Comparison of ENCODE assay signal across 24 mouse cellular contexts in genomic region chr13:37920727-37921126, GRCm38 (mm10).
A peak's percentile ranks its signal among the peaks of the same experiment; 100 is the strongest.
DNase-seq lines count a peak whose midpoint lies in the region; ATAC-seq and TF ChIP-seq lines count a peak whose summit lies in the region.
"Had no signal": no experiment of that assay in that cellular context is flagged by ENCODE, and none has a peak within 500 bp of the region (broad histone marks: within the 10 kb centered on the region; RNA-seq: fewer than 3 reads in every experiment).

No protein-coding gene starts in this region.

- WGBS in embryonic facial prominence, embryonic 13.5 days: 47% methylated on average over 2 of the region's 2 CpGs
- 62% methylated on average over 2 of the region's 2 CpGs for WGBS in embryonic facial prominence, embryonic 10.5 days
- 52% methylated on average over 2 of the region's 2 CpGs for WGBS in kidney, adult 2 months
- WGBS in lung, postnatal 0 days: 52% methylated on average over 2 of the region's 2 CpGs

- H3K4me1 ChIP-seq in embryonic facial prominence, embryonic 13.5 days: peaks cover 28% of the 10 kb centered on the region
- H3K4me1 ChIP-seq in embryonic facial prominence, embryonic 10.5 days: no peaks in the 10 kb centered on the region
- H3K4me1 ChIP-seq in kidney, adult 2 months (ENCODE audit: control insufficient read depth, insufficient read depth, low read length): peaks cover 25% of the 10 kb centered on the region
- H3K4me1 ChIP-seq in lung, postnatal 0 days (ENCODE audit: insufficient read depth, low read depth, low read length): no peaks in the 10 kb centered on the region
- H3K4me1 ChIP-seq: hindbrain, embryonic 15.5 days; limb, embryonic 12.5 days had no signal

- TF ChIP-seq CTCF in kidney, adult 2 months (conservative IDR thresholded peaks at IDR 0.05; ENCODE audit: insufficient read depth, insufficient read length, low read depth, low read length): no peak
- TF ChIP-seq CTCF in lung, postnatal 0 days (IDR thresholded peaks at IDR 0.05): no peak

- no peak overlapping the region for H3K9ac ChIP-seq in embryonic facial prominence, embryonic 13.5 days
- no peak overlapping the region for H3K9ac ChIP-seq in lung, postnatal 0 days (replicated peaks; ENCODE audit: low read depth)
- H3K9ac ChIP-seq: forebrain, postnatal 0 days; heart, embryonic 15.5 days; hindbrain, embryonic 15.5 days; limb, embryonic 12.5 days; liver, embryonic 14.5 days; lung, embryonic 15.5 days; midbrain, embryonic 12.5 days had no signal

- DNase-seq in embryonic facial prominence, embryonic 10.5 days (ENCODE audit: low spot score): no peak
- no peak for DNase-seq in kidney, adult 2 months
- no peak for DNase-seq in kidney, adult 9 months
- peak; percentile 40 for DNase-seq in lung, postnatal 0 days (ENCODE audit: low spot score)
- DNase-seq in lung, postnatal 10 days: no peak
- DNase-seq in skeletal muscle tissue, adult 2 months (ENCODE audit: low read depth, low spot score): peak; percentile 63
- no peak for DNase-seq in thymus, adult 18-20 months
- DNase-seq: adrenal gland, postnatal 10 days; cerebellum, adult 18-20 months; cerebellum, postnatal 36 days; forebrain, postnatal 0 days; heart, adult 2 months; heart, postnatal 4 days; kidney, postnatal 14 days; spleen, adult 18-20 months had no signal

- ATAC-seq in embryonic facial prominence, embryonic 13.5 days (ENCODE audit: insufficient number of reproducible peaks, insufficient read depth, low FRiP score, low TSS enrichment, low read depth): no peak
- ATAC-seq in lung, postnatal 0 days: no peak
- ATAC-seq: activated CD4-positive, CD25-positive, alpha-beta regulatory T cell, adult 4 months; forebrain, postnatal 0 days had no signal

- no peaks in the 10 kb centered on the region for H3K27me3 ChIP-seq in embryonic facial prominence, embryonic 13.5 days
- H3K27me3 ChIP-seq in embryonic facial prominence, embryonic 10.5 days (replicated peaks; ENCODE audit: low read depth, poor library complexity, severe bottlenecking): no peaks in the 10 kb centered on the region
- H3K27me3 ChIP-seq in kidney, adult 2 months (replicated peaks; ENCODE audit: control insufficient read depth, insufficient read depth, low read length): no peaks in the 10 kb centered on the region
- H3K27me3 ChIP-seq in lung, postnatal 0 days (replicated peaks; ENCODE audit: insufficient read depth, low read length): no peaks in the 10 kb centered on the region
- H3K27me3 ChIP-seq: heart, embryonic 15.5 days; hindbrain, embryonic 15.5 days; limb, embryonic 12.5 days; lung, embryonic 15.5 days; midbrain, embryonic 12.5 days had no signal

- TF ChIP-seq POLR2A in kidney, adult 2 months (IDR thresholded peaks at IDR 0.05; ENCODE audit: low read depth, low read length): no peak

- H3K4me2 ChIP-seq in embryonic facial prominence, embryonic 13.5 days: no peak overlapping the region
- no peak overlapping the region for H3K4me2 ChIP-seq in lung, postnatal 0 days (replicated peaks; ENCODE audit: low read depth, low read length)
- H3K4me2 ChIP-seq: heart, embryonic 15.5 days; hindbrain, embryonic 15.5 days; limb, embryonic 12.5 days; lung, embryonic 15.5 days; midbrain, embryonic 12.5 days had no signal

- no peak for TF ChIP-seq EP300 in lung, postnatal 0 days (IDR thresholded peaks at IDR 0.05)

- 0 out of 2 replicates have a peak overlapping the region, but pooled peaks have one; percentile 28 for H3K27ac ChIP-seq in embryonic facial prominence, embryonic 13.5 days
- no peak overlapping the region for H3K27ac ChIP-seq in embryonic facial prominence, embryonic 10.5 days (replicated peaks)
- H3K27ac ChIP-seq in kidney, adult 2 months (ENCODE audit: insufficient read depth, low read depth, low read length): peak overlapping the region; percentile 24
- H3K27ac ChIP-seq in lung, postnatal 0 days (ENCODE audit: low read length): peak overlapping the region; percentile 66
- H3K27ac ChIP-seq: heart, adult 2 months; hindbrain, embryonic 15.5 days; layer of hippocampus, adult 2 months; liver, embryonic 14.5 days; midbrain, embryonic 12.5 days had no signal

- H3K4me3 ChIP-seq in embryonic facial prominence, embryonic 13.5 days: no peak overlapping the region
- no peak overlapping the region for H3K4me3 ChIP-seq in embryonic facial prominence, embryonic 10.5 days
- no peak overlapping the region for H3K4me3 ChIP-seq in kidney, adult 2 months (ENCODE audit: insufficient read depth, low read depth, low read length)
- H3K4me3 ChIP-seq in lung, postnatal 0 days (ENCODE audit: low read depth, low read length): no peak overlapping the region
- H3K4me3 ChIP-seq: heart, adult 2 months; heart, embryonic 15.5 days; hindbrain, embryonic 15.5 days; layer of hippocampus, adult 2 months; limb, embryonic 12.5 days; lung, embryonic 15.5 days; midbrain, embryonic 12.5 days had no signal

- H3K36me3 ChIP-seq in embryonic facial prominence, embryonic 13.5 days: peaks cover 52% of the 10 kb centered on the region
- H3K36me3 ChIP-seq in embryonic facial prominence, embryonic 10.5 days (replicated peaks): peaks cover 46% of the 10 kb centered on the region
- peaks cover 9% of the 10 kb centered on the region; the same call in 1 of the 2 replicates for H3K36me3 ChIP-seq in kidney, adult 2 months (ENCODE audit: control insufficient read depth, insufficient read depth, low read length)
- peaks cover 28% of the 10 kb centered on the region; the same call in 1 of the 2 replicates for H3K36me3 ChIP-seq in lung, postnatal 0 days (ENCODE audit: insufficient read depth, low read length)
- H3K36me3 ChIP-seq: hindbrain, embryonic 15.5 days; midbrain, embryonic 12.5 days had no signal

- no peaks in the 10 kb centered on the region for H3K9me3 ChIP-seq in embryonic facial prominence, embryonic 13.5 days
- no peaks in the 10 kb centered on the region for H3K9me3 ChIP-seq in embryonic facial prominence, embryonic 10.5 days
- no peaks in the 10 kb centered on the region for H3K9me3 ChIP-seq in lung, postnatal 0 days (ENCODE audit: low read length)
- H3K9me3 ChIP-seq: heart, embryonic 15.5 days; hindbrain, embryonic 15.5 days; limb, embryonic 12.5 days; lung, embryonic 15.5 days; midbrain, embryonic 12.5 days had no signal

Comparison
In these comparisons a context has a peak if more than half of its experiments do, and no peak if none do; other contexts are left out.
1. DNase-seq: peak in lung, postnatal 0 days (single experiment) and skeletal muscle tissue, adult 2 months (single experiment); none in embryonic facial prominence, embryonic 10.5 days (single experiment), kidney, adult 2 months (single experiment), kidney, adult 9 months (single experiment), lung, postnatal 10 days (single experiment) and thymus, adult 18-20 months (0 of 2).